Mouse (Mus musculus): ENCODE data around the gene Ndufs7.

DNA sequence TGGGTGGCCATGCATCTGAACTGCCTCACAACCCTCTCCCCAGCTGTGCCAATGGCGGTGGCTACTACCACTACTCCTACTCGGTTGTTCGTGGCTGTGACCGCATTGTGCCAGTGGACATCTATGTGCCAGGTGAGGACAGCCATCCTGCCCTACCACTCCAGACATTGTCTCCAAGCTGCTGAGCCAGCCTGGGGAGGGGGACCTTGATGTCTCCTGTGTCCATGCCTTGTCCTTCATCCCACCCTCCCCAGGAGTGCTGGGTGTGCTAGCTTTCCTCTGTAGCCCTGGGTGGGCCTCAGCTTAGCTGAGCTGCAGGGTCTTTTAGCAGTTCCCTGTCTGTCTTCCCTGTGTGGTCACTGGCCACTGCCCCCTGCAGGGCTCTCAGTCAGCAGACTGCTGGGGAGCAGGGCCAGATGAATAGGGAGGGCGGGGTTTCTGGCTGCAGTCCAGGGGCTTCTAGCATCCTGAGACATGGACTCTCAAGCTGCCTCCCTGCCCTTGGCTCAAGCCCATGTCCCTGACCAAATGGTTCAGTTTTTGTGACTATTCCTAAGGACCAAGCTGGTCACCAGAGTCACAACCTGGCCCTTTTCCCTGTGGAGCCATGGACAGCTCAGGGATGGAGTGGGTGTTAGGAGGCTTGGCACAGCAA is 7.1 kb downstream of the Ndufs7 start:
- TF ChIP-seq GATA1 (IDR thresholded peaks at IDR 0.05; ENCODE audit: borderline replicate concordance, low read length): no peak
- TF ChIP-seq FLI1 (IDR thresholded peaks at IDR 0.05; ENCODE audit: low read length): no peak

Data from megakaryocyte, embryonic 14.5 days (primary cell).